Mouse (Mus musculus): ENCODE data around the gene Dedd2. TPM values are rescaled to one million over a fixed set of nuclear protein-coding genes. Genes with fewer than 3 reads are reported as not detected.

The Dedd2 gene
- polyA plus RNA-seq, 1 experiment from 2014 or later: 15.2 TPM

- Histone ChIP-seq H3K4me2 (peak overlapping the region; percentile 17; the same call in 1 of the 2 replicates), H3K27ac (no peak overlapping the region), H3K27me3 (replicated peaks) (peaks cover 71% of the 10 kb centered on the region), H3K9me3 (no peaks in the 10 kb centered on the region), H3K9ac (no peak overlapping the region), H3K4me1 (peaks cover 13% of the 10 kb centered on the region), H3K36me3 (no peaks in the 10 kb centered on the region), H3K4me3 (replicated peaks) (no peak overlapping the region)
- 8% methylated on average over 21 of the region's 21 CpGs for WGBS
- no peak for ATAC-seq (ENCODE audit: insufficient read depth, low FRiP score, low read depth)
Measured at GRCm38 (mm10) chr7:25181814-25182213, 38.6 kb downstream of the Dedd2 start.

- no peak overlapping the region for H3K9ac ChIP-seq
- no peak overlapping the region for H3K4me3 ChIP-seq (replicated peaks)
- WGBS: 2% methylated on average over 15 of the region's 15 CpGs
- H3K27me3 ChIP-seq (replicated peaks): peaks cover 75% of the 10 kb centered on the region
- peak overlapping the region; percentile 17; the same call in 1 of the 2 replicates for H3K4me2 ChIP-seq
- ATAC-seq (ENCODE audit: insufficient read depth, low FRiP score, low read depth): no peak
- H3K9me3 ChIP-seq: no peaks in the 10 kb centered on the region
- H3K36me3 ChIP-seq: no peaks in the 10 kb centered on the region
- H3K4me1 ChIP-seq: peaks cover 13% of the 10 kb centered on the region
- H3K27ac ChIP-seq: no peak overlapping the region
Measured at GRCm38 (mm10) chr7:25181331-25181790, 39.1 kb downstream of the Dedd2 start.

GRCm38 (mm10) chr7:25180512-25180911, 39.9 kb downstream of the Dedd2 start:
- H3K27me3 ChIP-seq (replicated peaks): peaks cover 78% of the 10 kb centered on the region
- no peak for ATAC-seq (ENCODE audit: insufficient read depth, low FRiP score, low read depth)
- no peak overlapping the region for H3K9ac ChIP-seq
- no peak overlapping the region for H3K4me2 ChIP-seq
- WGBS: 7% methylated on average over 6 of the region's 6 CpGs
- H3K36me3 ChIP-seq: no peaks in the 10 kb centered on the region
- no peak overlapping the region for H3K4me3 ChIP-seq (replicated peaks)
- peaks cover 13% of the 10 kb centered on the region for H3K4me1 ChIP-seq
- H3K9me3 ChIP-seq: no peaks in the 10 kb centered on the region
- no peak overlapping the region for H3K27ac ChIP-seq

- Histone ChIP-seq H3K27me3 (replicated peaks) (peaks cover 85% of the 10 kb centered on the region), H3K27ac (no peak within 1 kb of the TSS), H3K9ac (no peak within 1 kb of the TSS), H3K4me2 (peak within 1 kb of the TSS; percentile 87), H3K4me1 (peaks cover 13% of the 10 kb centered on the region), H3K9me3 (no peaks in the 10 kb centered on the region), H3K4me3 (replicated peaks) (peak within 1 kb of the TSS; percentile 47), H3K36me3 (no peaks in the 10 kb centered on the region)
- ATAC-seq (ENCODE audit: insufficient read depth, low FRiP score, low read depth): peak; percentile 86
- WGBS: 1% methylated on average over 42 of the region's 56 CpGs
Measured at GRCm38 (mm10) chr7:25179606-25180161, 40.7 kb downstream of the Dedd2 start, which contains the start of gene Pou2f2. Pou2f2 (minus strand) TSS chr7:25179726.

DNA sequence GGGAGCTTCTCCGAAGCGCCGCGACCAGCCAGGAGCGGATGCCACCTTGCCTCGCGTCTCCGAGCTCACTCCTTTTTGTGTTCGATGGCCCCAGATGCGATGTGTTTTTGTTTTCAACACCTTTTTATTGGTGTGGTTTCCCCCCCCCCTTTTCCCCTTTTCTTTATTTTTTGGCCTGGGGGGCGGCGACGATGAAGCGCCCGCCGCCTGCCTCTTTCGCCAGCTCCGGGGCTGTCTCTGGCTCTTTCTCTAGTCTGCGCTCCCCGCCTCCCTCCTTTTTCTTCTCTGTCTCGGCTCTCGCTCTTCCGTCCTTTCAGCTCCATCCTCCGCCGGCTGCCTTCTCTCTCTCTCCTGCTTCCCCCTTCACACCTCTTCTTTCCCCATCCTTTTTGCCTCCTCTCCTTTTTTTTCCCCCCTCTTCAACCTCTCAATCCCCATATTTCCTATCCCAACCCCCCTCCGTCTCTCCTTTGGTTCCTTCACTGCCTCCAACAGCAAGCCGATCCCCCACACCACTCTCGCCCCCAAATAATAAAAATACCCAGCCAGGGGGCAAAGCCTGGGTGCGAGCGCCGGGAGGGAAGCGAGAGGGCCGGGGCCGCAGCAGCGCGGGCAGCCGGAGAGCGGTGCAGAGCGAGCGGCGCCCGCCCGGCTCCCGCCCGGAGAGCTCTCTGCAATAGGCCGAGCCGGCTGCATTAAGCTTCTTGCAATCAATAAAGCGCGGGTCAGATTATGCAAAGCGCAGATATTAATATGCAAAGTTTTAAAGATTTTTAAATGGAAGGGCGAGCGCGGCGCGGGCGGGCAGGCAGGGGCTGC, 41.4 kb downstream of the Dedd2 start:
- peak overlapping the region; percentile 47 for H3K4me3 ChIP-seq (replicated peaks)
- peaks cover 82% of the 10 kb centered on the region for H3K27me3 ChIP-seq (replicated peaks)
- no peak overlapping the region for H3K9ac ChIP-seq
- peak overlapping the region; percentile 87 for H3K4me2 ChIP-seq
- H3K4me1 ChIP-seq: peaks cover 13% of the 10 kb centered on the region
- no peaks in the 10 kb centered on the region for H3K36me3 ChIP-seq
- no peak overlapping the region for H3K27ac ChIP-seq
- WGBS: under 1% methylated on average over 47 of the region's 56 CpGs
- peak; percentile 45 for ATAC-seq (ENCODE audit: insufficient read depth, low FRiP score, low read depth)
- H3K9me3 ChIP-seq: no peaks in the 10 kb centered on the region

GRCm38 (mm10) chr7:25178317-25178716, 42.1 kb downstream of the Dedd2 start:
- Histone ChIP-seq H3K4me3 (replicated peaks) (peak overlapping the region; percentile 47), H3K4me2 (peak overlapping the region; percentile 87), H3K9me3 (no peaks in the 10 kb centered on the region), H3K4me1 (peaks cover 13% of the 10 kb centered on the region), H3K36me3 (no peaks in the 10 kb centered on the region), H3K9ac (no peak overlapping the region), H3K27ac (no peak overlapping the region), H3K27me3 (replicated peaks) (peaks cover 75% of the 10 kb centered on the region)
- no peak for ATAC-seq (ENCODE audit: insufficient read depth, low FRiP score, low read depth)
- WGBS: 2% methylated on average over 16 of the region's 17 CpGs

DNA sequence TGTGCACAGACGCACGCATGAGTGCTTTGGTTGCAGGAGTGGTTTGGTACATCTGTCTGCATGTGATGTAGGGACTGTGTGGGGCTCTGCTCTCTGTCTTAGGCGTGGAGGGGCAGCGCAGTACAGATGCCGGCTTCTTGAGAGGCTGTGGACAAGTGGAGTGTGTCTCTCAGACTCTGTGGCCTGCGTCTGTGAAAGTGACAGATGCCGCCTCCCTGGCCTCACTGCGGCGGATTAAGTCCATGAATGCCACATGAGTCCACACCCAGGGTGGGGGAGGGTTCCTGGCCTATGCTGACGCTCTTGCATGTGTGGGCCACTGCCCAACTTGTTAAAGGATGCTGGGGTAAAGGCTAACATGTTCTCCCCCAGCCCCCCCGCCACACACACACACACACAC, 46.1 kb downstream of the Dedd2 start:
- peaks cover 8% of the 10 kb centered on the region; the same call in 1 of the 2 replicates for H3K4me1 ChIP-seq
- H3K4me3 ChIP-seq (replicated peaks): no peak overlapping the region
- H3K27me3 ChIP-seq (replicated peaks): peaks cover 40% of the 10 kb centered on the region
- H3K4me2 ChIP-seq: no peak overlapping the region
- H3K9me3 ChIP-seq: no peaks in the 10 kb centered on the region
- no peak overlapping the region for H3K9ac ChIP-seq
- H3K27ac ChIP-seq: no peak overlapping the region
- 51% methylated on average over 11 of the region's 11 CpGs for WGBS
- ATAC-seq (ENCODE audit: insufficient read depth, low FRiP score, low read depth): no peak
- no peaks in the 10 kb centered on the region for H3K36me3 ChIP-seq

DNA sequence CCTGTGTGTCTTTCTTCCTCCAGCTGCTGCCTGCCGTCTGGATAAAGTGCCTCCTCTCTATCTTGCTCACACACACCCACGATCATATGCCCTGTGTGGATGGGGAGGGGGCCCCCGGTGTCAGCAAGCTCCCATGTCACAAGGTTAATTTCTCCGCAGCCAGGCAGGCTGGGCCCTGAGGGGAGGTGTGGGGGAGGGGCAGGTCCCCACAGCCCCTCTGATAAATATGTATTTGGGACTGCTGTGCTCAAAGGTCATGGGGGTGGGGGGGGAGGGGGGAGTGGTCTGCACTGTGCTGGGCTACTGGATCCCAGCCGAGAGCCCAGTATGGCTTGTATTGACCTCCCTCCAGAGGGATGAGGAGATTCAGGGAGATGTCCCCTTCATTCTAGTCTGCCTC, 47.7 kb downstream of the Dedd2 start:
- no peak overlapping the region for H3K27ac ChIP-seq
- WGBS: 17% methylated on average over 5 of the region's 5 CpGs

GRCm38 (mm10) chr7:25170583-25170982, 49.8 kb downstream of the Dedd2 start:
- Histone ChIP-seq H3K4me1 (no peaks in the 10 kb centered on the region), H3K4me3 (replicated peaks) (no peak overlapping the region), H3K27ac (no peak overlapping the region), H3K9me3 (no peaks in the 10 kb centered on the region), H3K9ac (no peak overlapping the region), H3K36me3 (no peaks in the 10 kb centered on the region), H3K4me2 (no peak overlapping the region), H3K27me3 (replicated peaks) (0 out of 2 replicates have a peak, but pooled peaks cover 8% of the 10 kb centered on the region)
- no peak for ATAC-seq (ENCODE audit: insufficient read depth, low FRiP score, low read depth)
- WGBS: 34% methylated on average over 3 of the region's 3 CpGs

More for the DNA sequence above, 47.7 kb downstream of the Dedd2 start:
- Histone ChIP-seq H3K4me1 (no peaks in the 10 kb centered on the region), H3K4me3 (replicated peaks) (no peak overlapping the region), H3K27me3 (replicated peaks) (peaks cover 23% of the 10 kb centered on the region), H3K36me3 (no peaks in the 10 kb centered on the region), H3K4me2 (no peak overlapping the region), H3K9ac (no peak overlapping the region), H3K9me3 (no peaks in the 10 kb centered on the region)
- no peak for ATAC-seq (ENCODE audit: insufficient read depth, low FRiP score, low read depth)

DNA sequence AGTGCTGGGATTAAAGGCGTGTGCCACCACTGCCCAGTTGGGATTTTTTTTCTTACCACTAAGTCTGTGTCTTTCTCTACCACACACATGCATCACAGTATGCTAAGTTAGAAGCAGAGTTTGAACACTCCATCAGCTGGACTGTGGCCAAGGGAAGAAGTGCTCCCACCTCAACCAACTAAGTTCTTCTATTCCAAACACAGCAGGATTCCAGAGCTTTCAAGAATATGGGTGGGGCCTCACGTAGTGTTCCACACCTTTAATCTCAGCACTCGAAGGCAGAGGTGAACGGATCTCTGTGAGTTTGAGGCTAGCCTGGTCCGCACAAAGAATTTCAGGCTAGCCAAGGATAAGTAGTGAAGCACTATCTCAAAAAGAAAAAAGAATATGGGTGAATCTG, 54.3 kb downstream of the Dedd2 start:
- Histone ChIP-seq H3K4me1 (no peaks in the 10 kb centered on the region), H3K27ac (no peak overlapping the region), H3K9me3 (no peaks in the 10 kb centered on the region), H3K36me3 (no peaks in the 10 kb centered on the region), H3K4me2 (no peak overlapping the region), H3K4me3 (replicated peaks) (no peak overlapping the region), H3K9ac (no peak overlapping the region), H3K27me3 (replicated peaks) (0 out of 2 replicates have a peak, but pooled peaks cover 6% of the 10 kb centered on the region)
- 72% methylated on average over 5 of the region's 5 CpGs for WGBS
- no peak for ATAC-seq (ENCODE audit: insufficient read depth, low FRiP score, low read depth)

GRCm38 (mm10) chr7:25156158-25156648, 64.2 kb downstream of the Dedd2 start:
- WGBS: 19% methylated on average over 14 of the region's 14 CpGs
- Histone ChIP-seq H3K4me2 (peak overlapping the region; percentile 43), H3K4me1 (peaks cover 32% of the 10 kb centered on the region), H3K9ac (no peak overlapping the region), H3K27me3 (replicated peaks) (peaks cover 11% of the 10 kb centered on the region; the same call in 1 of the 2 replicates), H3K4me3 (replicated peaks) (no peak overlapping the region), H3K9me3 (no peaks in the 10 kb centered on the region), H3K36me3 (no peaks in the 10 kb centered on the region), H3K27ac (no peak overlapping the region)
- ATAC-seq (ENCODE audit: insufficient read depth, low FRiP score, low read depth): no peak
